Mouse (Mus musculus): Measurements from ENCODE around the gene Ccr4.
"Not testable (repeated sequence)": the region's sequence is repeated elsewhere in the genome, so short reads cannot be mapped to it uniquely, and the experiment has no call there.

Gene Ccr4

GRCm38 (mm10) chr9:114522501-114522900 is 17.8 kb upstream of the Ccr4 start:
- DNase-seq (ENCODE audit: low read depth, low spot score): no peak

- DNase-seq (ENCODE audit: low read depth, low spot score): peak; percentile 63
Observed at GRCm38 (mm10) chr9:114522041-114522440, 17.3 kb upstream of the Ccr4 start.

DNA sequence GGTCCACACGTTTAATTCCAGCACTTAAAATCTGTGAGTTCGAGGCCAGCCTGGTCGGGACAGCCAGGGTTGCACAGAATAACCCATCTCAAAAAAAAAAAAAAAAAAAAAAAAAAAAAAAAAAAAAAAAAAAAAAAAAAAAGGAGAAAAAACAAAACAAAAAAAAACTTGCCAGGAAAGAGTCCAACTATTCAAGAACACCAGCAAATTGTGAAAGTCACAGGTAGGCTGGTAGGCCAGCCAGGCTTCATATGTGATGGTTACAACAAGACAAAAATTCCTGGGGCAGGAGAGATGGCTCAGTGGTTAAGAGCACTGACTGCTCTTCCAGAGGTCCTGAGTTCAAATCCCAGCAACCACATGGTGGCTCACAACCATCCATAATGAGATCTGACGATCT is 15.8 kb upstream of the Ccr4 start:
- DNase-seq (ENCODE audit: low read depth, low spot score): not testable (repeated sequence)

GRCm38 (mm10) chr9:114518812-114519477 is 14.2 kb upstream of the Ccr4 start:
- no peak for DNase-seq (ENCODE audit: low read depth, low spot score)

DNA sequence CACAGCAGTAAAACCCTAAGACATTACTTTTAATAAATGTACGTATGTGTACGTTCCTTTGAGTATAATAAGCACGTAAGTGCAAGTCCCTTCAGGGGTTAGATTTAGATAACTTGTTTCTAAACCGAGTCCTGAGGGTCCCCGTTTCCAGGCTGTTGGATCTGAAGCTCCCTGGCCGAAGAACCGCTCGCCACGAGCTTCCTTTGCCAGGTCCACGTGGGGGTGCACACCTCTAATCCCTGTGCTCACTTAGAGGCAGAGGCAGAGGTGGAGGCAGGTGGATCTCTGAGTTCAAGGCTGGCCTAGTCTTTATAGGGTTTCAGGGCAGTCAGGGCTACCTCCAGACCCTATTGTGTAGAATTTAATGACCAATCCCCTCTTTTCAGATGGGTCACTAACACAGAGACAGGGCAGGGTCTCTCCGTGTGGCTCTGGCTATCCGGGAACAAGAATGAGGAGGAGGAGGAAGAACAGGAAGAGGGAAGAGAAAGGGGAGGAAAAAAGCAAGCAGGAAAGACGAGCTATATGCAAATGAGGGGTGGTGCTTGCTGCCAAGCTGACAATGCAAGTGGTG is 13.3 kb upstream of the Ccr4 start:
- DNase-seq (ENCODE audit: low read depth, low spot score): no peak

DNA sequence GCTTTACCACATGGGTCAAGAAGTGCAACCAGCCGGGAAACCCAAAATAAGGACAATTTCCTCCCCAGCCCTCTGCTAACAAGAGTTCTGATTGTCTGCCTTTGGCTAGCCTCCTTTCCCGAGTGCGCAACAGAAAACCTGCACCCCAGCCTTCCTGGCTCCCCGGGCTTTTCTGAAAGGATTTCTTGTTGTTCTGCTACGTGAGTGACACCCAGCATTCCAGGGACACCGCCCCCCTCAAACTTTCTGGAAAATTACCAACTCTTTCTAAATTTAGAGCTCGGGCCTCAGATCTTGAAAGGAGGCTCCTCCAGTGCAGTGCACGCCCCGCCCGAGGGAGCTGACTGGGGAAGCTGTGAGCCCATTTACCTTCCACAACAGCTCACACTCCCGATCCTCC is 10.6 kb upstream of the Ccr4 start, which contains the start of gene C130032M10Rik:
Gene C130032M10Rik, plus strand, starts transcription at position 334 of the 400 bp plus-strand sequence.
- no peak for DNase-seq (ENCODE audit: low read depth, low spot score)

GRCm38 (mm10) chr9:114512831-114513230 is 8.1 kb upstream of the Ccr4 start:
- no peak for DNase-seq (ENCODE audit: low read depth, low spot score)

DNA sequence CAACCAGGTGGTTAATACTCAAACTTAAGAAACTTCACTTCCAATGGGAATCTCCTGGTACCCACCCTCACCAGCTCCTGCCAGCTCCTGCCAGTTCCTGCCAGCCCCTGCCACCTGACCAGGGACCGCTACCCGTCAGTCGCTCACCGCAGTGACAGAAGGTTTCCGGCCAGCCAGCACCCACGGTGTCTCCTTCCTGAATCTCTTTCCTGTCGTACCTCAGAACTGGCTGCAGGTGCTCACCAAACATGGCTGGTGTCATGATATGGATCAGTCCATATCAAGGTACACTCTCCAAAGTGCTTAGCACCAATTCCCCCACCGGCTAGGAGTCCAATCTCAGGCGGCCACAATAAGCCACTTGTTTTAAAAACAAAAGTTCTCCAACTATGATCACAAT is 5.1 kb upstream of the Ccr4 start:
- no peak for DNase-seq (ENCODE audit: low read depth, low spot score)

- no peak for DNase-seq (ENCODE audit: low read depth, low spot score)
Observed at GRCm38 (mm10) chr9:114507421-114507820, 2.7 kb upstream of the Ccr4 start.

DNA sequence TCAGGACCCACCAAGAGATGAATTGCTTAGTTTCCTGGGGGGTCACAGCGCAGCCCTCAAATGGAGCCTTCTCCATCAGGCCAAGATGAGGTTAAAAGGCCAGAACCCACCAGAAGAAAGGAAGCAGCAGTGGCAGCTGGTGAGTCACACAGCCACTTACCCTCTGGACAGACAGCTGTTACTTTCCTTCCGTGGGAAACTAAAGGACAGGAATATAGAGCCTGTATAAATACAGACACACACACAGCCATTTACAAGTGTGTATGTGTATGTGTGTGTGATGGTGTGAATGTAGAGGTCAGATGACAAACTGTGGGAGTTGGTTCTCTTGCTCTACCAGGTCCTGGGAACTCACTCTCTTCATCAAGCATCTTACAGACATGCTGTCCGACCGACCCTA is 1.8 kb upstream of the Ccr4 start:
- no peak for DNase-seq (ENCODE audit: low read depth, low spot score)

DNA sequence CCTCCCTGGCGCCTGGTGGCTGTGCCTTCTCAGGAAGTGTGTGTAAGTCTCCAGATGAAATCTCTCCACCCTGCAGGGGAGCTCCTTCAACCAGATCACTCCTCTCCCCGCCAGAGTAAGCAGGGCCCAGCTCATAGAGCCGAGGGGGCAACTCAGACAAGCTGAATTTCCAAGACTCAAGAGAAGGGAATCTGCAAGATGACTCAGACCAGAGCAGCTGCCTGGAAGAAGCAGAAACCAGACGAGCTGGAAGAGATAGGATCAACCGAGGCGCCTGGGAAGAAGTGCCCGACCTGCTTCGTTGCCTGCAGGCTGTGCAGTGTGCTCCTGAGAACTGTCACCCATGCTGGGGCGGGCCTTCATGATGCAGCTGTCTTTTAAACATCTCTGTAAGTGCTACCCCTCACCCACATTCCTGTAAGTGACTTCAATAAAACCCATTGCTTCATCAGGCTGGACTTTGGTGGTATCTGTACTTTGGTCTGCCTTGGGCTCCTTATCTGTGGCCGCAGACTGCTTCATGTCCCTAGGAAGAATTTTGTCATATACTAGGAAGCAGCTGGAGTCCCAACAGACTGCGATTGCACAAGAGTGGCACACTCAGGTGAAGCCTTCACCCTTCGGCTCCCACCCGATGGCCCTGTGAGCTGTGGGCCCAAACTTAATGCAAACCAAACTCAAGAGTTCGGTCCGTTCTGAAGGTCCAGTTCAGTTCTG is 1.8 kb downstream of the Ccr4 start:
- DNase-seq (ENCODE audit: low read depth, low spot score): no peak

GRCm38 (mm10) chr9:114501913-114502312 is 2.8 kb downstream of the Ccr4 start:
- DNase-seq (ENCODE audit: low read depth, low spot score): no peak

DNA sequence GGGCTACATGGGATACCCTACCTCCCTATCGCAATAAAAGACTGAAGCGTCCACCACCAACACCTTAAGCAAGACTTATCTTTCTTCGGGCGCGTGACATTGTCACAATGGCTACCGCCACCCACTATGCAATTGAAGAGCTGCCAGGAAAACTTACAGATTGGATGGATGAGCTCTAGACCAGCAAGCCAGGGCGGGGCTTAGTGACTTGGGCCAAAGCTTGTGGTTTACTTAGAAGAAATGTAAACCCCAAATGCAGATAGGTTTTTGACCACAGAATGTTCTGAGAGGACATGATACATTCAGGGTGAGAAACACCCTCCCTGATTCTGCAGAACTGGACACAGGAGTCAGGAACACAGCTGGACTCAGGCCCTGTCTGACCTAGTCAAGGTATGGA is 3.6 kb downstream of the Ccr4 start:
- peak; percentile 49 for DNase-seq (ENCODE audit: low read depth, low spot score)

DNA sequence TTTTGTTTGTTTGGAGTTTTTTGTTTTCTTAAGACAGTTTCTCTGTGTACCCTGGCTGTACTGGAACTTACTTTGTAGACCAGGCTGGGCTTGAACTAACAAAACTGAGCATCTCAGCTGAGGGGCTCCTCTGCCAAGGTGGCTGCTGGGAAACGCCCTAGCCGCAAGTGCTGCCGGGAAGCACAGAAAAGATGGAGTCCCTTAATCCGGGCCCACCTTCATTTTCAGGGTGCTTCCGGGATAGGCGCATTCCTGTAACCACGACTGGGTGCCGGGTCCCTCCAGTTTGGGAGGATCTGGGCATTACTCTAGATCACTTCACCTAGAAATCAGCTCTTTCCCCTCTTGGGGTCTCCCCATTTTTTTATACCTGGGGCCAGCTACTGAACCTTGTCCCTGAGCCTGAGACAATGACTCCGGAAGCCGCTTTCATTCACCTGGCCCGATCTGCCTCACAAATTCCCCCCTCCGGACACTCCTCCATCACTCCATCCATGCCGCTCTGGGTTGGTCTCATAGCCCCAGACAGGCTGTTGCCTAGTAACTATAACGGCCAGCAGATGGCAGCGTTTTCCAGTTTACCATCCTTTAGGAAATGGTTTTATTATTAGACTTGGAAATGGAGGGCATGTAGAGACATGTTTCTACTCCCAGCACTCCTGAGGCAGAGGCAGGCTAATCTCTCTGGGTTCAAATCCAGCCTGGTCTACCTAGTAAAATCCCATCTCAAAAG is 4.8 kb downstream of the Ccr4 start:
- peak; percentile 96 for DNase-seq (ENCODE audit: low read depth, low spot score)

GRCm38 (mm10) chr9:114498218-114498617 is 6.5 kb downstream of the Ccr4 start:
- DNase-seq (ENCODE audit: low read depth, low spot score): peak; percentile 90

GRCm38 (mm10) chr9:114496469-114496868 is 8.2 kb downstream of the Ccr4 start:
- DNase-seq (ENCODE audit: low read depth, low spot score): no peak

- no peak for DNase-seq (ENCODE audit: low read depth, low spot score)
Observed at GRCm38 (mm10) chr9:114487481-114488258, 17.0 kb downstream of the Ccr4 start.

GRCm38 (mm10) chr9:114486808-114487207 is 17.9 kb downstream of the Ccr4 start:
- no peak for DNase-seq (ENCODE audit: low read depth, low spot score)

- no peak for DNase-seq (ENCODE audit: low read depth, low spot score)
Observed at GRCm38 (mm10) chr9:114484771-114485170, 19.9 kb downstream of the Ccr4 start.

DNA sequence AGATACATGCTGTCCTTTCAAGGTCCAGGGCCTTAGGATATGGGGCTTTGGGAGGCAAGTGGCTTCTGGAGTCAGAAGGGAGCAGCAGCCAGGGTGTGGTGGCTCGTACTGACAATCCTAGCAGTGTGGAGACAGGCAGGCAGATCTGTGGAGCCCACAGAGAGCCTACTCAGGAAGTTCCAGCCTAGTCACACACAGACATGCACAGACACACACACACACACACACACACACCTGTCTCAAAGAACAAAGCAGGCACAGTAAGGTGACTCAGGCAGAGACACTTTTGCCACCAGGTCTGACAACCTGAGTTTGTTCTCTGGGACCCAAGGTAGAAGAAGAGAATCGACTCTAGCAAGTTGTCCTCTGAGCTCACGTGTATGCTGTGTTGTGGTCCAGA is 23.8 kb downstream of the Ccr4 start:
- no peak for DNase-seq (ENCODE audit: low read depth, low spot score)

DNA sequence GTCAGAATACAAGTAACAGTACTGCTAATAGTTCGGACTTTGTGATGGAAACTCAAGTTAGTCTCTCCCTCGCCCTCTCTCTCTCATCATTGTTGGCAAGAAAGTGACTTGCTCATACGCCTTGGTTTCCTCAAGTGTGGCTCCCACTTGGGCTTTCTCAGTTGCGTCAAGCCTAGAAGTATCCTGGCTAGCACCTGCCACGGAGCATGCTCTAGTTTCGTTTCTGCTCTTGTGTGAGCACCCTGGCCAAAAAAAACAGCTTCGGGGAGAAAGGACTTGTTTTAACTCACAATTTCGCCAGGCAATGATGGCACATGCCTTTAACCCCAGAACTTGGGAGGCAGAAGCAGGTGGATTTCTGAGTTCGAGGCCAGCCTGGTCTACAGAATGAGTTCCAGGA is 27.7 kb downstream of the Ccr4 start:
- no peak for DNase-seq (ENCODE audit: low read depth, low spot score)
